Mouse (Mus musculus) liver, embryonic 11.5 days (tissue): Measurements from ENCODE around the gene Eif2d. TPM values are rescaled to one million over a fixed set of nuclear protein-coding genes. Genes with fewer than 3 reads are reported as not detected.
"Not testable (repeated sequence)": the region's sequence is repeated elsewhere in the genome, so short reads cannot be mapped to it uniquely, and the experiment has no call there.

Source experiments
- ATAC-seq: fragments of 200-750 bp; cut with Nextera tagmentation; replicated peaks from 2 replicates; pipeline ENCODE4 v1.8.0; 2017; ENCODE audit warnings: moderate number of reproducible peaks, mild to moderate bottlenecking, moderate TSS enrichment, moderate library complexity; ENCODE audit not compliant: low FRiP score
- DNase-seq: peaks from one replicate; pipeline ENCODE4 v3.0.0-alpha.2; 2017; ENCODE audit warnings: low spot score
- H3K27ac ChIP-seq: fragments of 300-500 bp; sonication (generic); 2 replicates; pipeline ENCODE4 v1.5.1; 2014; ENCODE audit warnings: mild to moderate bottlenecking, low read depth, low read length, control low read depth
- H3K27me3 ChIP-seq: fragments of 300-500 bp; sonication (generic); replicated peaks from 2 replicates; pipeline ENCODE4 v1.6.1; 2014; ENCODE audit warnings: low read length, mixed read lengths; ENCODE audit not compliant: control insufficient read depth, insufficient read depth
- H3K36me3 ChIP-seq: fragments of 300-500 bp; sonication (generic); 2 replicates; pipeline ENCODE4 v1.6.1; 2014; ENCODE audit warnings: mild to moderate bottlenecking, low read length, moderate library complexity, mixed read lengths; ENCODE audit not compliant: control insufficient read depth, insufficient read depth
- H3K4me1 ChIP-seq: fragments of 300-500 bp; sonication (generic); replicated peaks from 2 replicates; pipeline ENCODE4 v1.6.1; 2014; ENCODE audit warnings: low read length, mixed read lengths; ENCODE audit not compliant: control insufficient read depth, insufficient read depth
- H3K4me2 ChIP-seq: fragments of 300-500 bp; sonication (generic); 2 replicates; pipeline ENCODE4 v1.6.1; 2014; ENCODE audit warnings: mild to moderate bottlenecking, control low read depth, moderate library complexity
- H3K4me3 ChIP-seq: fragments of 300-500 bp; sonication (generic); 2 replicates; pipeline ENCODE4 v1.5.1; 2014; ENCODE audit warnings: low read depth, low read length, control low read depth
- H3K9ac ChIP-seq: fragments of 300-500 bp; sonication (generic); 2 replicates; pipeline ENCODE4 v1.6.1; 2014; ENCODE audit warnings: low read depth, low read length, control low read depth
- H3K9me3 ChIP-seq: fragments of 300-500 bp; sonication (generic); 2 replicates; pipeline ENCODE4 v1.6.1; 2016; ENCODE audit warnings: low read length, inconsistent platforms, mixed read lengths; ENCODE audit not compliant: control insufficient read depth
- WGBS: fragments of 180-500 bp; shearing (Covaris S2); extraction: QIAGEN DNeasy Blood & Tissue Kit; methylation state at CpG from one replicate; pipeline ENCODE4 v1.1.7; 2014; 5-methylcytosine and 5-hydroxymethylcytosine counted together
- polyA plus RNA-seq: library from polyadenylated mRNA; unstranded; fragments of >200 nt; fragmentation: Nextera tagmentation; extraction: Ambion mirVana; gene quantifications from 2 replicates; pipeline ENCODE4 v1.2.1, GENCODE M21; 2014

The Eif2d gene
- polyA plus RNA-seq, 1 experiment from 2014 or later = 61.4 TPM

- H3K36me3 ChIP-seq = peaks cover 9% of the 10 kb centered on the region; the same call in 1 of the 2 replicates
- WGBS = 48% methylated on average over 2 of the region's 2 CpGs
- DNase-seq (no peak), ATAC-seq (no peak)
- H3K27me3 ChIP-seq = no peaks in the 10 kb centered on the region
- no peak overlapping the region for H3K4me3 ChIP-seq
- no peak overlapping the region for H3K27ac ChIP-seq
- no peak overlapping the region for H3K9ac ChIP-seq
- no peak overlapping the region for H3K4me2 ChIP-seq
- peaks cover 7% of the 10 kb centered on the region; the same call in 1 of the 2 replicates for H3K4me1 ChIP-seq
- no peaks in the 10 kb centered on the region for H3K9me3 ChIP-seq
Observed at GRCm38 (mm10) chr1:131155456-131155855, 2.5 kb downstream of the Eif2d start.

GRCm38 (mm10) chr1:131159573-131160327 is 6.8 kb downstream of the Eif2d start:
- not testable (repeated sequence) for DNase-seq

DNA sequence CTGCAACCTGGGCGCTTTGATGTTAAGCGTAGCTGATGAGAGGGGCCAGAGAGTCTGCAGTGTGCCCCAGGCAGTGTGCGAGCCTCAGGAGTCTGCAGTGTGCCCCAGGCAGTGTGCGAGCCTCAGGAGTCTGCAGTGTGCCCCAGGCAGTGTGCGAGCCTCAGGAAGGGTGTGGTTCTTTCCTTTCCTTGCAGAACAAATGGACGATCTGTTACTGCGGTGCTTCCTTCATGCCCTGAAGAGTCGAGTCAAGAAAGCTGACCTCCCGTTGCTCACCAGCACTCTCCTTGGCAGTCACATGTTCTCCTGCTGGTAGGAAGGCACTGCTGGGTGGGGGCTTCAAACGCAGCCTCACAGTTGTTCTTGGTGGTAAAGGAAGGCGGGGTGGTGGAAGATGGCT is 8.1 kb downstream of the Eif2d start:
- H3K27me3 ChIP-seq = no peaks in the 10 kb centered on the region
- no peak overlapping the region for H3K4me3 ChIP-seq
- ATAC-seq = no peak; the same call in 1 of the 2 replicates
- WGBS = 67% methylated on average over 11 of the region's 11 CpGs
- no peak overlapping the region for H3K4me2 ChIP-seq
- H3K4me1 ChIP-seq = no peaks in the 10 kb centered on the region
- peaks cover 35% of the 10 kb centered on the region for H3K36me3 ChIP-seq
- H3K9ac ChIP-seq = no peak overlapping the region
- H3K9me3 ChIP-seq = no peaks in the 10 kb centered on the region
- H3K27ac ChIP-seq = no peak overlapping the region
- DNase-seq = no peak

More at GRCm38 (mm10) chr1:131159573-131160327, 6.8 kb downstream of the Eif2d start:
- H3K9me3 ChIP-seq, H3K27me3 ChIP-seq, H3K9ac ChIP-seq, H3K4me1 ChIP-seq, H3K4me2 ChIP-seq, H3K4me3 ChIP-seq, ATAC-seq, H3K27ac ChIP-seq: not testable (repeated sequence)
- peaks cover 32% of the 10 kb centered on the region for H3K36me3 ChIP-seq
- 86% methylated on average over 3 of the region's 3 CpGs for WGBS

DNA sequence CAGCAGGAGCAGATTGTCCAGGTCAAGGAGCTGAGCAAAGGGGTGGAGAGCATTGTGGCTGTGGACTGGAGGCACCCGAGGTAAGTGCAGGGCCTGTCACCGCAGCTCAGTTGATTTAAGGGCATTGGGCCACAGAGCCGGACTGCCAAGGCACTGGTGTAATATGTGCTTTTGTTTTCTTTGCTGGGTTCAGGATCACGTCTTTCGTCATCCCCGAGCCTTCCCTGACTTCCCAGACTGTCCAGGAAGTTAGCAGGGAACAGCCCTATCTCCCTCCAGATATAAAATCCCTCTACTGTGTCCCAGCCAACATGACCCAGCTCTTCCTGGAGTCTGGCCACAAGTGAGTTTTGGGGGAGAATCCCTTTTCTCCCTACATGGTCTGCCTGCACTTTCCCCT is 11.4 kb downstream of the Eif2d start:
- no peaks in the 10 kb centered on the region for H3K4me1 ChIP-seq
- H3K9me3 ChIP-seq = no peaks in the 10 kb centered on the region
- 81% methylated on average over 6 of the region's 6 CpGs for WGBS
- DNase-seq = no peak
- peaks cover 50% of the 10 kb centered on the region for H3K36me3 ChIP-seq
- H3K9ac ChIP-seq = no peak overlapping the region
- H3K27ac ChIP-seq = no peak overlapping the region
- H3K4me3 ChIP-seq = no peak overlapping the region
- no peak for ATAC-seq
- no peak overlapping the region for H3K4me2 ChIP-seq
- no peaks in the 10 kb centered on the region for H3K27me3 ChIP-seq

- H3K9ac ChIP-seq = no peak overlapping the region
- H3K9me3 ChIP-seq = no peaks in the 10 kb centered on the region
- no peak overlapping the region for H3K27ac ChIP-seq
- H3K27me3 ChIP-seq = no peaks in the 10 kb centered on the region
- H3K4me3 ChIP-seq = no peak overlapping the region
- ATAC-seq (no peak), DNase-seq (no peak)
- 94% methylated on average over 10 of the region's 10 CpGs for WGBS
- H3K36me3 ChIP-seq = peaks cover 58% of the 10 kb centered on the region
- no peak overlapping the region for H3K4me2 ChIP-seq
- no peaks in the 10 kb centered on the region for H3K4me1 ChIP-seq
Observed at GRCm38 (mm10) chr1:131167612-131168011, 14.6 kb downstream of the Eif2d start.

GRCm38 (mm10) chr1:131173001-131173400 is 20.0 kb downstream of the Eif2d start:
- ATAC-seq = no peak
- H3K36me3 ChIP-seq = peaks cover 48% of the 10 kb centered on the region

DNA sequence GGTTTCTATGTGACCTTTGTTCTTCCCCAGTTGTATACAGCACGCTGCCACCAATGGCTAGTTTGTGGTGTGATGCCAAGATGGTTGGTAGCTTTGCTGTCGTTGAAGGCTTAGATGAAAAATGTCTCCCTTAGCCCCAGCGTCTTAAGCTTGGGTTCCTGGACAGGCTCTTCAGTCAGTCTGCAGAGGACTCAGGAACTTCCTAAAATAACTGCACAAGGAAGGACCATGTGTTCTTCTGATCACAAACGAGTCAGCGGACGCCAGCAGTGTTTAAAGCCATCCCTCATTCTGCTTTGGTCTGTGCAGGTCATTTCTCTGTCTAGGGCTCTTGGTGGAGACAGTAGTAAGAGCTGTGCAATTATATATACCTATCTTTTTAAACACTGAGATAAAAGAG is 20.8 kb downstream of the Eif2d start:
- Histone ChIP-seq H3K9me3 (no peaks in the 10 kb centered on the region), H3K27me3 (no peaks in the 10 kb centered on the region), H3K4me3 (no peak overlapping the region), H3K4me2 (no peak overlapping the region), H3K36me3 (peaks cover 40% of the 10 kb centered on the region), H3K4me1 (no peaks in the 10 kb centered on the region), H3K9ac (no peak overlapping the region), H3K27ac (no peak overlapping the region)
- 73% methylated on average over 6 of the region's 6 CpGs for WGBS
- no peak for DNase-seq
- no peak for ATAC-seq

More at GRCm38 (mm10) chr1:131173001-131173400, 20.0 kb downstream of the Eif2d start:
- Histone ChIP-seq H3K9me3 (no peaks in the 10 kb centered on the region), H3K27me3 (no peaks in the 10 kb centered on the region), H3K4me1 (no peaks in the 10 kb centered on the region), H3K9ac (no peak overlapping the region), H3K27ac (no peak overlapping the region), H3K4me2 (no peak overlapping the region), H3K4me3 (no peak overlapping the region)
- 83% methylated on average over 7 of the region's 7 CpGs for WGBS
- no peak for DNase-seq

DNA sequence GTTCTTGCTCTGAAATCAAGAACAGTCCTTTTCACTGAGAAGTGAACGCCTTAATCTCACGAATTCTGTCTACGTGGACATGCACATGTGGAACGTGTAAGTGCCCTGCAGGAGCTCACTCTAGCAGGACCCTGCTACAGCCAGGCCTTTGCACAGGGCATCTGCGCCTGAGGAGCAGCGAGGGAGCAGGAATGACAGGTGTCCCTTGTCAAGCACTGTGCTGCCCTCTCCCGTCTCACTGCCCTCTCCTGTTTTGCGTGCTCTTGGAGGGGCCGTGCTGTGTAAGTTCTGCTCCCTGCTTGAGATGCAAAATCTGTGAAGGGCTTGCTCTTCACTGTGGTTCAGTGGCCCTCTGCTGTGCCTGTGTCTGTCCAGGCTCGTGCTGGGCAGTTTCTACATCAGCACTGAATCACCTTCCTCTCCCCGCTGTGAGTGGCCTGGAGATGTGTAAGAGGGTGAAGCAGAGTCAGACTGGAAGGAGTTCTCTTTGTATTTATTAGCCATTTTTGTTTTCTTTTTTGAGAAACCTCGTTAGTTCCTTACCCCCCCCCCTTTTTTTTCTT is 21.4 kb downstream of the Eif2d start:
- H3K9ac ChIP-seq = no peak overlapping the region
- ATAC-seq (no peak), DNase-seq (no peak)
- WGBS = 81% methylated on average over 12 of the region's 12 CpGs
- no peaks in the 10 kb centered on the region for H3K9me3 ChIP-seq
- H3K4me2 ChIP-seq = no peak overlapping the region
- no peaks in the 10 kb centered on the region for H3K4me1 ChIP-seq
- no peak overlapping the region for H3K4me3 ChIP-seq
- peaks cover 39% of the 10 kb centered on the region for H3K36me3 ChIP-seq
- no peak overlapping the region for H3K27ac ChIP-seq
- no peaks in the 10 kb centered on the region for H3K27me3 ChIP-seq

DNA sequence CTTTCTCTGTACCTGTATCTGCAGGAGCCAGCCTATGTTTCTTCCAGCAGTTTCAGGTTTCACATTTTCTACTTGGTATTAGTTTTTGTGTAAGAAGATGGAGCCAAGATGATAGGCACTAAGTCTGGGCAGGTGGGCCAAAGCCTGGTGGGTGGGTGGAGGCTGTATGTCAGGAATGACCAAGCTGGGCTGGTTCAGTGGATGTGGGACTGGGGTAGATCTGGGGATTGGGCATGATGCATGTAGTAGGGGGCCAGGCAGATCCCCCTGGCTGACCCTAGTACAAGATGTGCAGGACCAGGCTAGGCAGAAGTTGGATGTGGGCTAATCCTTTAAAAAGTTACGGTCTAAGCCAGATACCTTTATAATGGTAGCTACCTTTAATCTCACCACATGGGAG is 22.2 kb downstream of the Eif2d start:
- no peaks in the 10 kb centered on the region for H3K27me3 ChIP-seq
- DNase-seq (no peak), ATAC-seq (no peak)
- H3K4me1 ChIP-seq = no peaks in the 10 kb centered on the region
- peaks cover 35% of the 10 kb centered on the region for H3K36me3 ChIP-seq
- H3K4me2 ChIP-seq = no peak overlapping the region
- no peak overlapping the region for H3K27ac ChIP-seq
- 97% methylated on average over 1 of the region's 1 CpGs for WGBS
- H3K9me3 ChIP-seq = no peaks in the 10 kb centered on the region
- no peak overlapping the region for H3K4me3 ChIP-seq
- no peak overlapping the region for H3K9ac ChIP-seq
